Mouse (Mus musculus) E14TG2a.4 (cell line): ENCODE measurements around the gene Iqgap1.

Experiments used
- CTCF ChIP-seq: conservative IDR thresholded peaks from 2 replicates; pipeline ENCODE4 v1.5.1; 2014; ENCODE audit warnings: low read length
- NANOG ChIP-seq: IDR thresholded peaks from 2 replicates; pipeline ENCODE4 v1.6.1; 2014; ENCODE audit warnings: borderline replicate concordance, low read length, mixed read lengths

DNA sequence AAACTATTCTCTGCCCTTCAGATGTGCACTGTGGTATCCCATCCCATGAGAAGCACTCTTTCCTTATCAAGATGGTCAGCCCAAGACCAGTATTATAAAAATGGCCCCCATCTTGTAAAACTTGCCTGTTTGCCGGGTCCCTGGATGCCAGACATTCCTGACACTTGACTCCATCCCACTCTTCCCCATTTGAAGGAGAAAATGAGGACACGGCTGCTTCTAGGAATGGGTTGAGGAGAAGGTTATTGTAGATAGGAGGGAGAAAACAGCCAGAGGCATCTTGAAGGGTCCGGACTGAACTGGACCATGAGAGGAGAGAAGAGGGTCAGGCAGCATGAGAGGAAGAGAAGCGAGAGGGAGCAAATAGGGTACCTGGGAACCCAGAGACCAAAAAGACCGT lies 9.1 kb downstream of the Iqgap1 start:
- TF ChIP-seq CTCF = no peak
- TF ChIP-seq NANOG = no peak
